Mouse (Mus musculus) thymus, postnatal 0 days (tissue): ENCODE results near the gene Bap1. TPM values are rescaled to one million over a fixed set of nuclear protein-coding genes. Genes with fewer than 3 reads are reported as not detected.

Experiments
- DNase-seq: peaks from one replicate; pipeline ENCODE4 v3.0.0-alpha.2; 2015; ENCODE audit warnings: low spot score
- polyA plus RNA-seq: library from polyadenylated mRNA; unstranded; fragments of >200 nt; fragmentation: Nextera tagmentation; extraction: Ambion mirVana; gene quantifications from 2 replicates; pipeline ENCODE4 v1.2.1, GENCODE M21; 2015

Bap1 gene
- polyA plus RNA-seq, result 63.0 and 66.5 TPM in 2 replicates

- DNase-seq, result peak; percentile 97
Measured at GRCm38 (mm10) chr14:31251084-31251604, at the start of gene Bap1, which contains the start of gene Phf7. Gene Bap1, plus strand, starts transcription at chr14:31251450. Gene Phf7, minus strand, starts transcription at chr14:31251317.

- DNase-seq, result no peak
Measured at GRCm38 (mm10) chr14:31204844-31205243, 46.4 kb upstream of the Bap1 start.

- no peak for DNase-seq
Measured at GRCm38 (mm10) chr14:31205244-31205561, 46.0 kb upstream of the Bap1 start.

GRCm38 (mm10) chr14:31205562-31206467 lies 45.4 kb upstream of the Bap1 start:
- no peak for DNase-seq

- peak; percentile 96 for DNase-seq
Measured at GRCm38 (mm10) chr14:31206472-31206981, 44.7 kb upstream of the Bap1 start.

GRCm38 (mm10) chr14:31207070-31207830 lies 44.0 kb upstream of the Bap1 start:
- no peak for DNase-seq

- no peak for DNase-seq
Measured at GRCm38 (mm10) chr14:31208084-31208483, 43.2 kb upstream of the Bap1 start, which contains the start of gene Tnnc1. Gene Tnnc1, plus strand, starts transcription at chr14:31208312.

- no peak for DNase-seq
Measured at GRCm38 (mm10) chr14:31209133-31209557, 42.1 kb upstream of the Bap1 start.

GRCm38 (mm10) chr14:31211854-31212253 lies 39.4 kb upstream of the Bap1 start:
- no peak for DNase-seq

- no peak for DNase-seq
Measured at GRCm38 (mm10) chr14:31212499-31212898, 38.8 kb upstream of the Bap1 start.

- DNase-seq, result no peak
Measured at GRCm38 (mm10) chr14:31213868-31214267, 37.4 kb upstream of the Bap1 start.

GRCm38 (mm10) chr14:31214684-31215083 lies 36.6 kb upstream of the Bap1 start:
- DNase-seq, result no peak

- DNase-seq, result peak; percentile 80
Measured at GRCm38 (mm10) chr14:31215157-31216002, 35.9 kb upstream of the Bap1 start.

- DNase-seq, result no peak
Measured at GRCm38 (mm10) chr14:31216846-31217245, 34.4 kb upstream of the Bap1 start, which contains the start of gene Nisch. Gene Nisch, minus strand, starts transcription at chr14:31216946.

GRCm38 (mm10) chr14:31217666-31218065 lies 33.6 kb upstream of the Bap1 start, which contains the start of gene Sema3g:
Gene Sema3g, plus strand, starts transcription at chr14:31217860.
- DNase-seq, result no peak

- DNase-seq, result no peak
Measured at GRCm38 (mm10) chr14:31226978-31227377, 24.3 kb upstream of the Bap1 start.

- DNase-seq, result no peak
Measured at GRCm38 (mm10) chr14:31228234-31228633, 23.0 kb upstream of the Bap1 start.

GRCm38 (mm10) chr14:31230442-31230841 lies 20.8 kb upstream of the Bap1 start:
- DNase-seq, result no peak

- no peak for DNase-seq
Measured at GRCm38 (mm10) chr14:31232404-31233069, 18.7 kb upstream of the Bap1 start.
